Mouse (Mus musculus): Measurements from ENCODE around the gene Phkg1.

DNA sequence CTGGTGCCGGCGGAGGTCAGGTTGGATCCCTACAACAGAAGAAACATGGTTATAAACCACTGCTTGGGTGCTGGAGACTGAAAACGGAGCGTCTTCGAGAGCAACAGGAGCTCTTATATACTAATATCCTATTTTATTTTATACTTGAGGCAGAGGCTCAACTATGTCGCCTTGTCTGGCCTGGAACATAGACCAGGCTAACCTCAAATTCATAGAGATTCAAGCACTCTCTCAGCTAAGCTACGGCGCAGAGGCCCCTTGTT is 50.9 kb downstream of the Phkg1 start:
- TF ChIP-seq CTCF (IDR thresholded peaks at IDR 0.05) = no peak
- TF ChIP-seq EP300 (IDR thresholded peaks at IDR 0.05) = no peak
